Mouse (Mus musculus) lung, embryonic 16.5 days (tissue): ENCODE data around the gene Zbtb1. TPM values are rescaled to one million over a fixed set of nuclear protein-coding genes. Genes with fewer than 3 reads are reported as not detected.

ENCODE experiments used
- ATAC-seq: fragments of 200-750 bp; cut with Nextera tagmentation; 2 replicates; pipeline ENCODE4 v1.8.0; 2017; ENCODE audit warnings: low read depth, mild to moderate bottlenecking, moderate library complexity
- H3K27ac ChIP-seq: fragments of 300-500 bp; sonication (generic); 2 replicates; pipeline ENCODE4 v1.5.1; 2014; ENCODE audit warnings: mild to moderate bottlenecking, control low read depth, low read length
- H3K27me3 ChIP-seq: fragments of 300-500 bp; sonication (generic); 2 replicates; pipeline ENCODE4 v1.6.1; 2014; ENCODE audit warnings: low read depth, low read length, mixed read lengths; ENCODE audit not compliant: control insufficient read depth, insufficient read depth
- H3K36me3 ChIP-seq: fragments of 300-500 bp; sonication (generic); 2 replicates; pipeline ENCODE4 v1.6.1; 2014; ENCODE audit warnings: low read length; ENCODE audit not compliant: control insufficient read depth, insufficient read depth
- H3K4me1 ChIP-seq: fragments of 300-500 bp; sonication (generic); replicated peaks from 2 replicates; pipeline ENCODE4 v1.6.1; 2014; ENCODE audit warnings: low read length, mixed read lengths; ENCODE audit not compliant: control insufficient read depth, insufficient read depth
- H3K4me2 ChIP-seq: fragments of 300-500 bp; sonication (generic); 2 replicates; pipeline ENCODE4 v1.6.1; 2014; ENCODE audit warnings: low read depth, low read length, control low read depth
- H3K4me3 ChIP-seq: fragments of 300-500 bp; sonication (generic); 2 replicates; pipeline ENCODE4 v1.5.1; 2014; ENCODE audit warnings: mild to moderate bottlenecking, low read length, control low read depth
- H3K9ac ChIP-seq: fragments of 300-500 bp; sonication (generic); 2 replicates; pipeline ENCODE4 v1.6.1; 2014; ENCODE audit warnings: low read length, control low read depth
- H3K9me3 ChIP-seq: fragments of 300-500 bp; sonication (generic); 2 replicates; pipeline ENCODE4 v1.6.1; 2016; ENCODE audit warnings: low read length; ENCODE audit not compliant: control insufficient read depth
- WGBS: fragments of 180-500 bp; shearing (Covaris S2); extraction: QIAGEN DNeasy Blood & Tissue Kit; methylation state at CpG from one replicate; pipeline ENCODE4 v1.1.7; 2014; 5-methylcytosine and 5-hydroxymethylcytosine counted together
- polyA plus RNA-seq: library from polyadenylated mRNA; unstranded; fragments of >200 nt; fragmentation: Nextera tagmentation; extraction: Ambion mirVana; gene quantifications from 2 replicates; pipeline ENCODE4 v1.2.1, GENCODE M21; 2015

The Zbtb1 gene
- 9.8 and 10.4 TPM in 2 replicates for polyA plus RNA-seq

DNA sequence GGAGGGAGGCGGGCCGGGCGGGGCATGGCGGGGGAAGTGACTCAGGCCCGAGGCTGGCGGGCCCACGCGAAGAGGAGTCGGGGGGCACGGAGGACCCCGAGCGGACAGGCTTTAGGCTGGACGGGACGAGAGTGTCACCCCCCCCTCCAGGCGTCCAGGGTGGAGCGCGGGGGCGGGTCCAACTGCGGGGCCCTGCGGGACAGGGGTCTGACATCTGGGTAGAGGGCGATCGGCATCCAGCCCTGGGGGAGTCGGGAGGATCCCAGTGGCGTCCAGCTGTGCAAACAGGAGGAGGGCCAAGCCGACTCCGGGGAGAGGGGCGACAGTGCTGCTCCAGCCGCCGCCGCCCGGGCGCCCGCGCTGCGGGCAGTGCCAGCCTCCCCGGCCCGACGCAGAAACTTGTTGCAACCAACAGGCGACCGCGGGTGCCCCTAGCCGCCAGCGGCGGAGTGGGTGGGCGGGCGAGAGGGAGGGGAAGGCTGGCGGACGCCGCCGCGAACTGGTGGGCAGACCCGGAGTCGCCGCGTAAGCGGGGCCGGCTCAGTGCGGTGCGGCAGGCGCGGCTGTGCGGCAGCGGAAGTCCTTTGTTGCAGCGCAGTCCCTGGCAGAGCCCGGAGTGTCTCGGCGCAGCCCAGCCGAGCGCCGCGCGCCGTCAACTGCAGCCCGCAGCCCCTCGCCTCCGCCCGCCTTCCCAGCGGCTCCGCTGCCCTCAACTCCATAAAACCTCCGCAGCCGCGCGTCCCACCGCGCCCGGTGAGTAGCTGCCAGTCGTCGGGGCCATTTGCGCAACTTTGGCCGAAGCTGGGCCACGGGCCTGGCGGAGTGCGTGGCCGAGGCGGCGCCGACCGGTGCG, at the start of gene Zbtb1:
Zbtb1 (plus strand) TSS at position 289 of the 853 bp plus-strand sequence.
- Histone ChIP-seq H3K9me3 (no peaks in the 10 kb centered on the region), H3K4me1 (peaks cover 31% of the 10 kb centered on the region), H3K36me3 (no peaks in the 10 kb centered on the region), H3K27me3 (no peaks in the 10 kb centered on the region), H3K4me2 (peak within 1 kb of the TSS; percentile 85), H3K4me3 (peak within 1 kb of the TSS; percentile 94), H3K27ac (peak within 1 kb of the TSS; percentile 100), H3K9ac (peak within 1 kb of the TSS; percentile 99)
- WGBS = under 1% methylated on average over 92 of the region's 99 CpGs
- peak; percentile 74 for ATAC-seq

DNA sequence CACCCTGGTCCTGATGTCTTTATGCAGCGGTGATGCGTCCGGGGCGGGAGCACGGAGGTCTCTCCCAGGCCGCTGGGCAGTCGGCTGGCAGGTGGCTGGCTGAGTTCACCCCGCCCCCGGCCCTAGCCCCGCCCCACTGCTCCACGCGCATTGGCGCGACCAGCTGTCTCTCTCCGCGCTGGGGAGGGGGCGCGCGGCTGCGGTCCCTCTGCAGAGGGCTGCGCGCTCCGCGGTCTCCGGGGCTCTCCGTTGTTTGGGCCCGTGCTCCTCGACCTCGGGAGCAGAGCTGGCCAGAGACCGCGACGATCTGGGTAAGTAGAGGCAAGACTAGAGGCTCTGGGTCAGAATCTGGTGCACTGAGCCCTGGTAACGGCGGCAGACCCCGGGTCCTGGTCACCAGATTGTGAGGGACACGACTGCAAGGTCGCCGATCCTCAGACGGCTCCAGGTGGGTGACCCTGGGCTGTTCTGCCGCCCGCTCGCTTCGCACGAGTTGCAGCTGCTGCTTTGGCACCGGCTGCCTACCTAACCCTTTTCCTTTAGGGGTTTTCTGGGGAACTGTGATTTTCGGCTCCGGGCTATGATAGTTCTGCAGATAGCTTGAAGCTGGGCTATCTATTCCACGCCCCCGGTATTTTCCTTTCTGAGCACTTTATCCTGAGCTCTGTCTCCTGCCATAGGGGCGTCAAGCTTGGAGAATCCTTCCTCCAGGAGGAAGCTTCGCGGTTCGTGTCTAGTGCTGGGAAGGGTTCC, 45.2 kb upstream of the Zbtb1 start, which contains the start of gene Akap5:
Akap5 (plus strand) TSS at position 213 of the 753 bp plus-strand sequence.
- H3K9me3 ChIP-seq = no peaks in the 10 kb centered on the region
- peak within 1 kb of the TSS; percentile 62 for H3K27ac ChIP-seq
- H3K4me1 ChIP-seq = peaks cover 6% of the 10 kb centered on the region
- H3K4me2 ChIP-seq = peak within 1 kb of the TSS; percentile 91
- H3K4me3 ChIP-seq = peak within 1 kb of the TSS; percentile 72
- no peaks in the 10 kb centered on the region for H3K27me3 ChIP-seq
- no peaks in the 10 kb centered on the region for H3K36me3 ChIP-seq
- peak within 1 kb of the TSS; percentile 77 for H3K9ac ChIP-seq
- peak; percentile 95 for ATAC-seq
- under 1% methylated on average over 53 of the region's 53 CpGs for WGBS

GRCm38 (mm10) chr12:76326437-76327220, 43.4 kb upstream of the Zbtb1 start:
- Histone ChIP-seq H3K9ac (peak overlapping the region; percentile 13), H3K27me3 (no peaks in the 10 kb centered on the region), H3K4me3 (peak overlapping the region; percentile 72), H3K4me2 (peak overlapping the region; percentile 91), H3K4me1 (no peaks in the 10 kb centered on the region; the same call in 1 of the 2 replicates), H3K9me3 (no peaks in the 10 kb centered on the region), H3K36me3 (no peaks in the 10 kb centered on the region), H3K27ac (no peak overlapping the region)
- WGBS = 62% methylated on average over 23 of the region's 23 CpGs
- no peak for ATAC-seq

- Histone ChIP-seq H3K9ac (no peak overlapping the region), H3K27me3 (no peaks in the 10 kb centered on the region), H3K4me2 (no peak overlapping the region), H3K9me3 (no peaks in the 10 kb centered on the region), H3K27ac (no peak overlapping the region), H3K4me1 (no peaks in the 10 kb centered on the region; the same call in 1 of the 2 replicates), H3K36me3 (no peaks in the 10 kb centered on the region), H3K4me3 (no peak overlapping the region)
- no peak for ATAC-seq
- 87% methylated on average over 6 of the region's 6 CpGs for WGBS
Measured at GRCm38 (mm10) chr12:76328567-76329354, 41.3 kb upstream of the Zbtb1 start.

DNA sequence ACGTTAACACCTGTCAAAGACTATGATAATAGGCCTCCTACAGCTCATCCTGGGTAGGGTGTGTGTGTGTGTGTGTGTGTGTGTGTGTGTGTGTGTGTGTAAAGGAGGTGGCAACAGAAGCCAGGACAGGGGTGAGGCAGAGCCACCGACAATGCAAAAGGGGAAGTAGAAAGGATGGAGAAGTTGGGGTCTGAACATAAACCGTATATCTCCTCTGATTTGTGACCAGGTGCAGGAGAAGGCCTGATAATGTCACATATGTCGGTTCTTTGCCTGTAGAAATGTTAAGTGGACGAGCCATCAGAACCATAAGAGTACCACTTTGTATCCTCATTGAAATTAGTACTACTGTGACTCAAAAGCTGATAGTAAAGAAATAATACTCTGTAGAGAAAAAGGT, 36.4 kb upstream of the Zbtb1 start:
- no peak overlapping the region for H3K4me2 ChIP-seq
- no peaks in the 10 kb centered on the region for H3K27me3 ChIP-seq
- H3K36me3 ChIP-seq = no peaks in the 10 kb centered on the region
- H3K4me3 ChIP-seq = no peak overlapping the region
- no peak overlapping the region for H3K27ac ChIP-seq
- WGBS = 91% methylated on average over 5 of the region's 5 CpGs
- no peak for ATAC-seq
- no peaks in the 10 kb centered on the region for H3K4me1 ChIP-seq
- no peaks in the 10 kb centered on the region for H3K9me3 ChIP-seq
- H3K9ac ChIP-seq = no peak overlapping the region

GRCm38 (mm10) chr12:76335641-76336040, 34.4 kb upstream of the Zbtb1 start:
- H3K36me3 ChIP-seq = no peaks in the 10 kb centered on the region
- ATAC-seq = no peak
- H3K4me2 ChIP-seq = no peak overlapping the region
- peak overlapping the region; percentile 17; the same call in 1 of the 2 replicates for H3K27ac ChIP-seq
- H3K4me1 ChIP-seq = no peaks in the 10 kb centered on the region
- 58% methylated on average over 5 of the region's 5 CpGs for WGBS
- no peak overlapping the region for H3K9ac ChIP-seq
- no peaks in the 10 kb centered on the region for H3K27me3 ChIP-seq
- no peaks in the 10 kb centered on the region for H3K9me3 ChIP-seq
- H3K4me3 ChIP-seq = no peak overlapping the region

- H3K4me1 ChIP-seq = no peaks in the 10 kb centered on the region
- no peaks in the 10 kb centered on the region for H3K27me3 ChIP-seq
- H3K4me3 ChIP-seq = no peak overlapping the region
- H3K27ac ChIP-seq = no peak overlapping the region
- WGBS = 59% methylated on average over 17 of the region's 17 CpGs
- peak; percentile 56 for ATAC-seq
- no peaks in the 10 kb centered on the region for H3K36me3 ChIP-seq
- H3K9me3 ChIP-seq = no peaks in the 10 kb centered on the region
- H3K9ac ChIP-seq = no peak overlapping the region
- no peak overlapping the region for H3K4me2 ChIP-seq
Measured at GRCm38 (mm10) chr12:76336111-76336965, 33.7 kb upstream of the Zbtb1 start.

DNA sequence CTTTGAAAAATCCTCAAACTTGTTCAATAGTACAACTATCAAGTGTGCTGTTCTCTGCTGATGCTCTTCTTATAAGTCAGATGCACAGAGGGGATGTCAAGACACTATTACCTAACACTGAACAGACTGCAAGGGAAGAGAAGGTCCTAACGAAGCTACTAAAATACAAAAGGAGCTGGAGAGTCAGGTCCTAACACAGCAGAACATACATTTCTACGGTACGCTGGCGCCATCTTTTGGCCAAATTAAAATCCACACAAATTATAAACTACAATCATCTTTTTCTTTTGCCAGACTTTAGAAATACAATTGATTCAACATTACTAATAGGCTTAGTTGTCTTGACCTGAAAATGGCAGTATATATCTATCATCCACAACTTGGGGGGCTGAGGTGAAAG, 29.0 kb upstream of the Zbtb1 start:
- under 1% methylated on average over 4 of the region's 4 CpGs for WGBS
- H3K4me3 ChIP-seq = no peak overlapping the region
- H3K4me1 ChIP-seq = no peaks in the 10 kb centered on the region
- H3K9ac ChIP-seq = no peak overlapping the region
- H3K27me3 ChIP-seq = no peaks in the 10 kb centered on the region
- no peaks in the 10 kb centered on the region for H3K9me3 ChIP-seq
- no peak overlapping the region for H3K4me2 ChIP-seq
- ATAC-seq = peak; percentile 43; the same call in 1 of the 2 replicates
- no peak overlapping the region for H3K27ac ChIP-seq
- H3K36me3 ChIP-seq = no peaks in the 10 kb centered on the region
